Mouse (Mus musculus) neural tube, embryonic 15.5 days (tissue): ENCODE data around the gene Chd3. TPM values are rescaled to one million over a fixed set of nuclear protein-coding genes. Genes with fewer than 3 reads are reported as not detected.

ENCODE experiments used
- ATAC-seq: fragments of 200-750 bp; cut with Nextera tagmentation; 2 replicates; pipeline ENCODE4 v1.8.0; 2017; ENCODE audit warnings: mild to moderate bottlenecking, moderate TSS enrichment, moderate library complexity; ENCODE audit not compliant: low FRiP score
- H3K27ac ChIP-seq: fragments of 300-500 bp; sonication (generic); replicated peaks from 2 replicates; pipeline ENCODE4 v1.5.1; 2015; ENCODE audit warnings: mild to moderate bottlenecking, inconsistent platforms
- H3K27me3 ChIP-seq: fragments of 300-500 bp; sonication (generic); replicated peaks from 2 replicates; pipeline ENCODE4 v1.6.1; 2015; ENCODE audit warnings: inconsistent platforms
- H3K36me3 ChIP-seq: fragments of 300-500 bp; sonication (generic); 2 replicates; pipeline ENCODE4 v1.6.1; 2015; ENCODE audit warnings: inconsistent platforms
- H3K4me1 ChIP-seq: fragments of 300-500 bp; sonication (generic); 2 replicates; pipeline ENCODE4 v1.6.1; 2015; ENCODE audit warnings: inconsistent platforms
- H3K4me2 ChIP-seq: fragments of 300-500 bp; sonication (generic); 2 replicates; pipeline ENCODE4 v1.6.1; 2015; ENCODE audit warnings: inconsistent platforms, mild to moderate bottlenecking, moderate library complexity
- H3K4me3 ChIP-seq: fragments of 300-500 bp; sonication (generic); replicated peaks from 2 replicates; pipeline ENCODE4 v1.5.1; 2015; ENCODE audit warnings: mild to moderate bottlenecking, inconsistent platforms
- H3K9ac ChIP-seq: fragments of 300-500 bp; sonication (generic); replicated peaks from 2 replicates; pipeline ENCODE4 v1.6.1; 2015; ENCODE audit warnings: mild to moderate bottlenecking, inconsistent platforms
- H3K9me3 ChIP-seq: fragments of 300-500 bp; sonication (generic); replicated peaks from 2 replicates; pipeline ENCODE4 v1.6.1; 2016; ENCODE audit warnings: inconsistent platforms
- WGBS: fragments of 180-500 bp; shearing (Covaris S2); methylation state at CpG from one replicate; pipeline ENCODE4 v1.1.7; 2015; ENCODE audit warnings: mixed read lengths; 5-methylcytosine and 5-hydroxymethylcytosine counted together
- polyA plus RNA-seq: library from polyadenylated mRNA; unstranded; fragments of >200 nt; fragmentation: Nextera tagmentation; extraction: Ambion mirVana; gene quantifications from 2 replicates; pipeline ENCODE4 v1.2.1, GENCODE M21; 2015

Gene Chd3
- polyA plus RNA-seq: 70.6 and 76.1 TPM in 2 replicates

GRCm38 (mm10) chr11:69369215-69369989 is at the start of gene Chd3:
Gene Chd3 (minus strand): TSS chr11:69369406.
- Histone ChIP-seq H3K9me3 (no peaks in the 10 kb centered on the region), H3K36me3 (peaks cover 5% of the 10 kb centered on the region; the same call in 1 of the 2 replicates), H3K9ac (peak within 1 kb of the TSS; percentile 99), H3K4me3 (peak within 1 kb of the TSS; percentile 72), H3K27ac (peak within 1 kb of the TSS; percentile 98), H3K4me1 (peaks cover 61% of the 10 kb centered on the region), H3K4me2 (peak within 1 kb of the TSS; percentile 91), H3K27me3 (no peaks in the 10 kb centered on the region)
- WGBS: 1% methylated on average over 23 of the region's 34 CpGs
- no peak for ATAC-seq

DNA sequence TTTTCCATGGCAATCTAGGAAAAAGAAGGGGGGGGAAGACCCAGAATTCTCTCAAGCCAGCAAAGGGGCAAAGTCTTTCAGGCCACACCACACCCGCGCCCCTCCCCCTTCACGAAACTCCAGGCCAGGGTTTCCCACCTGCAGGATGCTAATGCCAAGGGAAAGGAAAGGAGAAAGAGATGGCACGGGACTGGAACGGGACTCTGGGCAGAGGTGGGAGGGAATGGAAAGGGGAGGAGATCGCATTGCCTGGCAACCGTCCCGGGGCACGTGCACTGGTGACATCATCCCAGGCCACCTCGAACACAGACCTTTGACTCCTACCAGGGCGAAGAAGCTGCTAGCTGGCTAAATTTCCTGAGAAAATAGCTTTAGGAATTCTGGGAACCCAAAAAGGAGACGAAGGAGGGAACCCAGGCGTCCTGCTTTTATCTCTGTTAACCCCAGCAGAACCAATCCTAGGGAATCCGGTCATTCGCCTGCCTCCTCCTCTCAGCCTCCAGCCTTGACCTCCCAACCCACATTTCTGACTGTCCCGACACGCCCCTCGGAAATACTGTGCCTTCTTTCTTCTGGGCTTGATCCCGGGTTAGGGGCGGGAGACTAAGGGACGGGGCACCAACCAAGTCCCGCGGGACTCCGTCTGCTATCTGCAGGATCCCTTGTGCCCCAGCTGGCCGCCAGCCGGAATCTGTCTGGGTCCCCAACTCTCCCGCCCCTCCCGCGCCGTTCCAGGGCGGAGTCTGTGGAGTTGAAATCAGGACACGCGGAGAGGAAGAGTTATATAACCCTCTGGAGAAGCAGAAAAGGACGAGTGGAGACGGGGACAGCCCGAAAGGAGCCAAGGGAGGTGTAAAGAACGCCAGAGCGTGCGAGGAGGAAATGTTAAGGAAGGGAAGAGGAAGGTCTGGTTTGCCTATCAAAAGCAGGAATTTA is 48.5 kb upstream of the Chd3 start:
- Histone ChIP-seq H3K4me2 (peak overlapping the region; percentile 96), H3K27ac (peak overlapping the region; percentile 98), H3K9me3 (no peaks in the 10 kb centered on the region), H3K4me3 (peak overlapping the region; percentile 65), H3K9ac (peak overlapping the region; percentile 60), H3K36me3 (peaks cover 5% of the 10 kb centered on the region), H3K27me3 (peaks cover 23% of the 10 kb centered on the region), H3K4me1 (peaks cover 70% of the 10 kb centered on the region)
- WGBS: under 1% methylated on average over 39 of the region's 39 CpGs
- ATAC-seq: peak; percentile 29; the same call in 1 of the 2 replicates

DNA sequence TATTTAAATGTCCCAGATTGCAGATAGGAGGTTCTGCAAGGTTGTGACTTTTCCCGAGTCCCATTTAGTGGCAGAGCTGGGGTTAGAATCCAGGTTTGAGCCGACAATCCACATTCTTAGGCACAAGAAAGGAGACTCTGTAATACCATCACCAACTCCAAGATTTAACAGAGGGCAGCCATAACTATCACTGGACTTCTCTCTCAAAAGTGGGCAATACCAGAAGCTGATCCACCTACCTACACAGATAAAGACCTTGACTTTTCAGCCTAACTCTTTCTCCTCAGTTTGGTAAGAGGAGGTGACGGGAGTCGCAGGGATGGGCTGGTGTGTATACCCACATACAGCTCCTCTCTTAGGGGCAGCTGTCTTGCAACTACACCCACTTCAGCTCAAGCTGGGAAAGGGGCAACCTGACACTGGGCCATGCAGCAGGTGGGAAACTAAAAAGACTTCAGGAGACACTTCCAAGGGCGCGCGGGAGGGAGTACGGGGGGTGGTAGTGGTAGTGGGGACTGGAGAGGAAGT is 47.8 kb upstream of the Chd3 start:
- Histone ChIP-seq H3K4me3 (peak overlapping the region; percentile 65), H3K9ac (peak overlapping the region; percentile 60), H3K4me2 (peak overlapping the region; percentile 96), H3K9me3 (no peaks in the 10 kb centered on the region), H3K27ac (peak overlapping the region; percentile 98), H3K36me3 (peaks cover 10% of the 10 kb centered on the region), H3K27me3 (peaks cover 16% of the 10 kb centered on the region), H3K4me1 (peaks cover 77% of the 10 kb centered on the region)
- 3% methylated on average over 8 of the region's 8 CpGs for WGBS
- no peak for ATAC-seq

DNA sequence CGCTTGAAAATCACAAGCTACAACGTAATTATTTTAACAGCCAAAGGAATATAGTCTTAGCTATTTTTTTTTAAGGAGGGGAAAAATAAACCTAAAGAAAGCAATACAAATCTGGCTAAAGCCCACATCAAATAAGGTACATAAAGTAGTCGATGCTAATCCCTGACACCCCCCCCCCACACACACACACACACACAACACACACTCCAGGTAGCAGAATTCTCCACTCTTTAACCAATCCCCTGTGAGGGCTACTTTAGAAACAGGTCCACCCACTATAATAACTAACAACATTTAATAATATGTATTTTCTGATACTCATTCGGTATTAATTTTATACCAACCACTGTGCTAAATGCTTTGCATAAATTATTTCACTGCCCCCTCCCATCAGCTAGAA is 47.3 kb upstream of the Chd3 start:
- WGBS: under 1% methylated on average over 4 of the region's 4 CpGs
- H3K27ac ChIP-seq: peak overlapping the region; percentile 98
- H3K9me3 ChIP-seq: no peaks in the 10 kb centered on the region
- no peak for ATAC-seq
- H3K9ac ChIP-seq: peak overlapping the region; percentile 60
- peaks cover 11% of the 10 kb centered on the region for H3K27me3 ChIP-seq
- peak overlapping the region; percentile 65 for H3K4me3 ChIP-seq
- H3K4me2 ChIP-seq: peak overlapping the region; percentile 96
- H3K36me3 ChIP-seq: peaks cover 10% of the 10 kb centered on the region
- peaks cover 80% of the 10 kb centered on the region for H3K4me1 ChIP-seq

GRCm38 (mm10) chr11:69415668-69416451 is 46.7 kb upstream of the Chd3 start:
- peak overlapping the region; percentile 65 for H3K4me3 ChIP-seq
- H3K9me3 ChIP-seq: no peaks in the 10 kb centered on the region
- peak overlapping the region; percentile 98 for H3K27ac ChIP-seq
- ATAC-seq: peak; percentile 16; the same call in 1 of the 2 replicates
- peaks cover 10% of the 10 kb centered on the region for H3K36me3 ChIP-seq
- 2% methylated on average over 11 of the region's 25 CpGs for WGBS
- H3K4me2 ChIP-seq: peak overlapping the region; percentile 96
- peaks cover 5% of the 10 kb centered on the region; the same call in 1 of the 2 replicates for H3K27me3 ChIP-seq
- peaks cover 78% of the 10 kb centered on the region for H3K4me1 ChIP-seq
- H3K9ac ChIP-seq: peak overlapping the region; percentile 91

DNA sequence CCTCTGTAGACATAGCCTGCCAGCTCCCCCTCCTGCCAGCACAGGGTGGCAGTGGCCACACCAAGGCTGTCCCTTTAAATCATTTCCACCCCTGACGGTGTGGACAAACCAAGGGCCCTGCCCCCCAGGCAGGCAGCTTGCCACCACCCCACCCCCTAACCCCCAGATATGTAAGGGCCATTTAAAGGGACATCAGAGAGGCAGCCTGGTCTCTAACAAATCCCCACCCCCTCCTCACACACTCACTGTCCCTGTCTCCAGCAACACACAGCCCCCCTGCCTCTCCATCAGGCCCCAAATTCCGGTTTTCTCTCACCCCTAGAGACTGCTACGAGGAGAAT is 46.1 kb upstream of the Chd3 start:
- 0% methylated on average over 3 of the region's 3 CpGs for WGBS
- H3K4me2 ChIP-seq: peak overlapping the region; percentile 96
- ATAC-seq: peak; percentile 1; the same call in 1 of the 2 replicates
- H3K4me3 ChIP-seq: peak overlapping the region; percentile 65
- H3K4me1 ChIP-seq: peaks cover 75% of the 10 kb centered on the region
- peaks cover 10% of the 10 kb centered on the region for H3K36me3 ChIP-seq
- H3K9me3 ChIP-seq: no peaks in the 10 kb centered on the region
- H3K27me3 ChIP-seq: no peaks in the 10 kb centered on the region
- peak overlapping the region; percentile 98 for H3K27ac ChIP-seq
- peak overlapping the region; percentile 91 for H3K9ac ChIP-seq

- 9% methylated on average over 4 of the region's 4 CpGs for WGBS
- peak overlapping the region; percentile 98 for H3K27ac ChIP-seq
- peak overlapping the region; percentile 65 for H3K4me3 ChIP-seq
- peak overlapping the region; percentile 91 for H3K9ac ChIP-seq
- no peak for ATAC-seq
- H3K4me2 ChIP-seq: peak overlapping the region; percentile 96
- no peaks in the 10 kb centered on the region for H3K9me3 ChIP-seq
- peaks cover 10% of the 10 kb centered on the region for H3K36me3 ChIP-seq
- H3K27me3 ChIP-seq: no peaks in the 10 kb centered on the region
- H3K4me1 ChIP-seq: peaks cover 75% of the 10 kb centered on the region
Measured at GRCm38 (mm10) chr11:69414421-69415326, 45.5 kb upstream of the Chd3 start.

- H3K4me1 ChIP-seq: peaks cover 79% of the 10 kb centered on the region
- H3K27me3 ChIP-seq: no peaks in the 10 kb centered on the region
- H3K4me3 ChIP-seq: peak within 1 kb of the TSS; percentile 65
- 32% methylated on average over 12 of the region's 12 CpGs for WGBS
- H3K4me2 ChIP-seq: peak within 1 kb of the TSS; percentile 96
- H3K36me3 ChIP-seq: peaks cover 10% of the 10 kb centered on the region
- ATAC-seq: no peak
- peak within 1 kb of the TSS; percentile 91 for H3K9ac ChIP-seq
- no peaks in the 10 kb centered on the region for H3K9me3 ChIP-seq
- H3K27ac ChIP-seq: peak within 1 kb of the TSS; percentile 98
Measured at GRCm38 (mm10) chr11:69413221-69414181, 44.3 kb upstream of the Chd3 start, which contains the start of gene Kdm6b. Gene Kdm6b (minus strand): TSS chr11:69413675.

DNA sequence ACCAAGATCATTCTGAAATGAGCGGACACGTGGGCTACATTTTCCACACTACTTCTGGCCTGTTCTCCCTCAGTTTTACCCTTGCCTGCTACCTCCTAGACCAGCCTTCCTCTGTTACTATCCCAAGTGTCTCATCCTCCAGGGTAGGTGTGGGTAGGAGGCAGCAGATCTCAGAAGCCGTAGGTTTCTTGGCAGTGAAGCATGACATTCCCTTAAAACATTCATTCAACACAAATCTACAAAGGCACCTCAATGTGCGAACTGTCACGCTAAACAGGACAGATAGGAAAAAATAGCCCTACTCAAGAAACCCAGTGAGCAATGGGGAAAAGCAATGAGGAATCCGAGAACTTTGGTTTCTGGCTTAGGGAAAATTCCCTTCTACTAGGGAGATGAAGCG is 43.3 kb upstream of the Chd3 start:
- peak overlapping the region; percentile 77 for H3K9ac ChIP-seq
- peak overlapping the region; percentile 65 for H3K4me3 ChIP-seq
- peak overlapping the region; percentile 96 for H3K4me2 ChIP-seq
- no peaks in the 10 kb centered on the region for H3K27me3 ChIP-seq
- H3K27ac ChIP-seq: peak overlapping the region; percentile 98
- H3K4me1 ChIP-seq: peaks cover 79% of the 10 kb centered on the region
- H3K9me3 ChIP-seq: no peaks in the 10 kb centered on the region
- ATAC-seq: no peak
- 52% methylated on average over 7 of the region's 7 CpGs for WGBS
- H3K36me3 ChIP-seq: peaks cover 16% of the 10 kb centered on the region
